Mouse (Mus musculus) heart, postnatal 4 days (tissue): ENCODE results near the gene Krt25. TPM values are rescaled to one million over a fixed set of nuclear protein-coding genes. Genes with fewer than 3 reads are reported as not detected.

ENCODE experiments used
- DNase-seq: peaks from one replicate; pipeline ENCODE4 v3.0.0; 2021
- total RNA-seq, 2 experiments: library from RNA; stranded (reverse); gene quantifications; 2 replicates each; pipeline ENCODE4 v1.2.3; 2021

Gene Krt25
- total RNA-seq, result under 1 TPM; 0.14 to 0.31 TPM

DNA sequence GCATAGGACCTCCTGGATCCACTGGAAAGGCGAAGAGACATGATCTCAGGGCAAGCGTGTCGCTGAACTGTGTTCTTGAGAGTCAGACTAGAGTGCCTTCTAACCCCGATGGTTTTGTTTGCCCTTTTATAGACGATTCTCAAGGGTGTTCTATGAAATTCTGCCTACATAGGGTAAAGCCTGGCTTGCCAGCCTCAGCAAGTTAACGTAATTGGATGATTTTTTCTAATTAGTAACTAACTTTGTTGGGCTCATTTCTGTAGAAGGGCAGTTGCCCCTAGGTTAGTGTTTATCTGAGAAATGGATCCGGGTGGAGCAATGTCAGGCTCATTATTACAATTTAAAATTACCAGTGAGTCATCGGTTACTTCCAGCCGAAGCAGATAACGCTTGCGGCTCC lies at the start of gene Krt25:
Gene Krt25, minus strand, starts transcription at position 101 of the 400 bp plus-strand sequence.
- no peak for DNase-seq

DNA sequence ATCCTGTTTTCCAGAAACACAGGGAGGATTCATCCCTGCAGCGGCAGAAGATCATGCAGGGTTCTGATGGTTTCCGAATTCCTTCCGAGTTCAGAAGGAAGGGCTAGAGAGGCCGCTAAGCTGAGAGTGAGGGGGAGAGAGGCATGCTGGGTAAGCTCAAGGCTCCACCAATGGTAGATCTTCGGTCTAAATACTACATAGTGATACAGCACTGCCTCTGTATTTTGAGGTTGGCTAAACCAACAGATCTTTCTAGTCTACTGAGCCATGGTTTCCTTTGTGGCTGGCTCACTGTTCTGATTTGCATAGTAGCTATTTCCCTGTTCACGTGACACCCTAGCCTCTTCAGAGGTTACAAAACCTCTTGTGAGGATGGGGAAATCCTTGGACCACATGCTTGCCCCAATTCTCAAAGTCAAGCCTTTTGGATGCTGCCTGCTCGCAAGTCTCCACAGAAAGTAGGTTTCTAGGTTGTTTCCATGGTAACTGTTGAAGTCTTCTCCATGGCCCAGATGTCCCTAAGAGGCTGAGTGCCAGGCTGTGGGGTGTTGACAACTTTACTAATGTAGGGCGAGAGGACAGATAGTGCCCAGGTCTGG lies 47.2 kb upstream of the Krt25 start:
- DNase-seq, result no peak

DNA sequence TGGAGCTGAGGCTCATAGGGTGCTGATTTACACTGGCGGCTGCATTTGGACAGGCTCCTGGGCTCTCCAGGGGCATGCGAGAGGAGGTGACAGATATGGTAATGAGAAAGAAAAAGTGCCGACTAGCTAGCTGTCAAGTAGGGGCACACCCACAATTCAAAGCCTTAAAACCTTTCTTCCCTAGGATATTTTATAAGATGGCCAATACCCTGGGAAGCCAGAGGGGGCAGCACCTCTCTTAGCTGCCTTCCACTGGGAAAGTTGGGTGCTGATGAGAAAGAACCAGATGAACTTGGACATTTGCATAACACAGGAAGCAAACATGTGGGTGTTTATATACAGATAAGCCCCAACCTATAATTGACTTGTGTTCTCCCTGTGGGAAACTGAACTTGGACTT lies 46.5 kb upstream of the Krt25 start:
- DNase-seq, result peak; percentile 23

DNA sequence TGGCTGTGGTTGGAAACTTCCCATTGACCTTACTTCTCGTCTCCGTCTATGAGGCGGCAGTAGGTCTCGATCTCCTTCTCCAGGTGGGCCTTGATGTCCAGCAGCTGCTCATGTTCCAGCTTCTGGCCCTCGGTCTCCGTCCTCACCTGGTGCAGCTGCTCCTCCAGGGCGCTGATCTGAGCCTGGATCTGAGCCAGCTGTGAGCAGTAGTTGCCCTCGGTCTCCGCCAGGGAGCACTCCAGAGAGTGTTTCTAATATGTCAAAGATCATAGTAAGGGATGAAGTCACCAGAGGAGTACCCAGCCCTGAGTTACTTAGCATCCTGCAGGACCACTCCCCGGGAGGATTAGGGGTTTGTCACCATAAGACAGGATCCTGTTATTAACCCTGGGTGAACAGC lies 44.0 kb upstream of the Krt25 start:
- DNase-seq, result peak; percentile 49

DNA sequence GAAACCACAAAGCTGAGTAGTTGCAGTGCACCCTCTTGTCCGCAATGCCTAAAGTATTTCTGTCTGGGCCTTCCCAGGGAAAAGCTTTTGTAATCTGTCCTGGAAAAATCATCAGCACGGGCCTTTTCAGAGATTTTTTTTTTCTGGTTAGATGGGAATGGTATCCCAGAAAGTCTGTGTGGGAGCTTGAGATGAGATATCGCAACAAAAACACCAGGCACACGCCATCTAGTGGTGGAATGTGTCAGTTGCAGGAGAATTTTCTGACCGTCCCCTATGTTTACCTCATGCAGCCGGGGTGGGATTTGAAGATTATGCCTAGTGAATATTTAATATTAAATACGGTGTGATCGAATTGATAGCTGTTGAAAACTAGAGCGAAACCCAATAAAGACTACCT lies 41.7 kb upstream of the Krt25 start:
- DNase-seq, result peak; percentile 40

DNA sequence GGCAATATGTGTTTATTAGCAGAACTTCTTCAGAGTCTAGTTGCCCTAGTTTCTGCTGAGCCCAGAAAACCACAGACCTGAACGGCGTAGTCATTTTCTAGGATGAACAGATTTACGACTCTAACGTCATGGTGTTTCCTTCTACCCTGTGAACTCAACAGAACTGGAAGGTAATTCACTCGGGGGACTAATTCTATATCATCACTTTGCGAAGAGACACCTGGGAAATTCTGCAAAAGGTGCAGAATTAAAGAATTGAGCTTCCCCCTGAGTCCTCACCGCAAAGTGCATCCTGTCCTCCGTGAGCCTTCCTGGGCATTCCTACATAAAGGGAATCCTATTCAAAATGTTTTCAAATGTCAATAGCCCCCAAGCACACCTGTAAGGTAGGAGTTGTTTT lies 38.7 kb upstream of the Krt25 start:
- no peak for DNase-seq

DNA sequence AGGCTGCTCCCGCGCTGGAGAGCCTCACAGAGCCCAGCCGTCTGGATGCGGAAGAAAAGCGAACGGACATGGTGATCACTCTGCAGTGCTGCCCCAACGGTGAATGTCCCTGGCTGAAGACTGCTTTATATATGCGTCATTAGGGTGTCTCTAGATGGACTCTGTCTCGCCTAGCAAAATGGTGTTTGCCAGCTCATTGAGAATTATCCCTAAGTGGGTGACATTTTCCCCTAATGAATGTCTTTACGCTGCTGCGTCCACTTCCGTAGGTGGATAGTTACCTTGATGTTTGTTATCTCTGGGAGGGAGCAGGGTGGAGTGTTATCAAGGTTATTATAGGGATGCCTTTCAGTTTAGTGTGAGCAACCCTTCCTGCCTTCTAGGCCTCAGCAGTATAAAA lies 28.3 kb upstream of the Krt25 start, which contains the start of gene Krt27:
Gene Krt27, minus strand, starts transcription at position 101 of the 400 bp plus-strand sequence.
- DNase-seq, result no peak

DNA sequence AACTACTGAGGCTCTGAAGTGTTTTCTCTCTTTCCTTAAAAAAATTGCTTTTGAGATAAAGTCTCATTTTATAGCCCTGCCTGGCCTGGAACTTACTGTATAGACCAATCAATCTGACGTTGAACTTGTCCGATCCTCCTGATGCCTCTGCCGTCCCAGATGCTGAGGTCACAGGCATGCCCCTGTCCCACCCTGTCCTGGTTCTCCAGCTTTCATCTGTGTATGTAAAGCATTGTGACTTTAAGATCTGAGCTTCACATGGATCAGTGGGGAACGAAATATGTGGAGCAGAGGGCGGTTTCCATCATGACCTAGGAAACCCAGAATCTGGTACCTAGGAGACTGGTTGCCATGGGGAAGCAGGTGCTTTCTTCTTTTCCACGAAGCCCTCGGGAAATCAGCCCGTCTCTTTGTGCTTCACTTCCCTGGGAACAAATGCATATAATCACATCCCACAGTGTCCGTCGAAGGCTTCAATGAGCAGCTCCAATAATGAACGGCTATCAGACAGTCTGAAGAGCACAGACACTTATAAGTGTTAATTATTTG lies 16.6 kb upstream of the Krt25 start:
- DNase-seq, result no peak

DNA sequence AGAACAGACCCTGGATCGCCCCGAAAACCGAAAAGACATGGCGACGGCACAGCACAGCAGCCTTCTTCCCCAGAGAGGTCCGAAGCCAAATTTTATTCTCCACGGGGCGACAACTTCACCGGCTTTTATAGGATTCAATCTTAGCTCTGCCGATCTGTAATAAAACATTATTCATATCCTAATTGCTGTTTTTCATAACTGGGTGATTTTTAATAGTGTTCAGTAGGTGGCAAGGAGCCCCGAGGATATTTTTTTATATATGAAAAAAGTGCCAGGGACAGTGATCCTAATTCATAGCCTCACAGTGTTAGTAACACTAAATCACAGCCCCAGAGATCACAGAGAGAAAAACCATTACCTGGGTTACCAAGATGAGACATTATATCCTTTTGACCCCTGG lies 15.1 kb upstream of the Krt25 start, which contains the start of gene Krt26:
Gene Krt26, minus strand, starts transcription at position 101 of the 400 bp plus-strand sequence.
- no peak for DNase-seq

DNA sequence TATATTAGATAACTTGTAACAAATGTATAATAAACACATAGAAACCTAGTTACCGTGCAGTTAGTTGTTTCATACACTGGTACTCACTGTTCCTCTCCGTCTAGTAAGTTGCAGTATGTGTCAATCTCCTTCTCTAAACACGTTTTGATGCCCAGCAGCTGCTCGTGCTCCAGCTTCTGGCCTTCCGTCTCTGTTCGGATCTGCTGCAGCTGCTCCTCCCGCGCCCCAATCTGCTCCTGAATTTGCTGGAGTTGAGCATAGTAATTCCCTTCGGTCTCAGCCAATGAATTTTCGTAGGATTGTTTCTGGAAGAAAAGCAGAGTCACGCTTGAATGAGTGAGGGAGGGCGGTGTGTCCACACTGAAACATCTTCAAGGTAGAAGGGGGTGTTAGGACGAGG lies 10.7 kb upstream of the Krt25 start:
- DNase-seq, result no peak

DNA sequence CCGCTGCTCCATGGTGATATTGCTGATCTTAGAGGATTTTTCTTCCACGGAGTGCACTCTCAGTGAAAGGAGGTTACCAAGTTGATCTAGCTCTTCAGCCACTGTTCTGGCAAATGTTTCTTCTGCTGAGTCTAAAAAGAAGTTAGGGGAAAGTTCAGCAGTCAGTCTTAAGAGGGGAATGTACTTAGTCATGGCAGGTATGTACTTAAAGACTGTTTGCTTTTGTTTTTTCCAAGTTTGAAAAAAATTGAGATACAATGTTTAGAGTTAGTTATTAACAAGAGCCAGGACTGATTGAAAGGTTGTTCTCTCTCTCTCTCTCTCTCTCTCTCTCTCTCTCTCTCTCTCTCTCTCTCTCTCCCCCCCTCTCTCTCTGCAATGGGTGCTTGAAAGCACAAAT lies 6.9 kb upstream of the Krt25 start:
- DNase-seq, result no peak

DNA sequence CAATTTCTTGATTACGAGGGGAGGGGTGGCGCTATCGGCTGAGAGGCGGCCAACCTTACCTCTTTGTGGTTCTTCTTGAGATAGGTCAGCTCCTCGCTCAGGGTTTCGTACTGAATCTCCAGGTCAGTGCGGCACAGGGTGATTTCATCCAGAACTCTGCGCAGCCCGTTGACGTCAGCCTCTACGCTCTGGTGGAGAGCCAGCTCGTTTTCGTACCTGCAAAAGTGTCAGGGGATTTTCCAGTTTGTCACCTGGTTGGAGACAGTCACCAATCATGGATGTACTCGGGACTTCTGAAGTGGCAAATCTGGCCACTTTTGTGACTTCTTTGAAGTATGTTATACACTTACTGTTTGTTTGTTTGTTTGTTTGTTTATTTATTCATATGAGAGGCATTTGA lies 1.7 kb downstream of the Krt25 start:
- DNase-seq, result no peak

DNA sequence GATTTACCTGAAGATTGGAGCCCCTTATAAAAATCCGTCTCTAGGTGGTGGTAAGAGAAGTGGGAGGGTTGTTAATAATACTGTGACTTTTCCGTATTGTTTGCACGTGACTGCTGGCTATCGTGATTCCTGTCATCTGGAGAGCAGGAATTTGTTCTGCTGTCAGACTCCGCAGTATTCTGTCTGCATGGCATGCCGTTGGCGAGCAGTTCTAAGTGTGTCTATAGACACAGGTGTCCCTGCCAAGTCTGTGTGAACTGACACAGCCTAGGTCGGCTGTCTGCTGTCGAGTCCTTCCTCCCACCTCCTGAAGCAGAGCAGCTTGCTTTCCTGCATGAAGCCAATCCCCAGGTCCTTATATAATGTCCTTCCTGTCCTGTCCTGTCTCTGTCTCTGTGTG lies 3.6 kb downstream of the Krt25 start:
- DNase-seq, result peak; percentile 13

DNA sequence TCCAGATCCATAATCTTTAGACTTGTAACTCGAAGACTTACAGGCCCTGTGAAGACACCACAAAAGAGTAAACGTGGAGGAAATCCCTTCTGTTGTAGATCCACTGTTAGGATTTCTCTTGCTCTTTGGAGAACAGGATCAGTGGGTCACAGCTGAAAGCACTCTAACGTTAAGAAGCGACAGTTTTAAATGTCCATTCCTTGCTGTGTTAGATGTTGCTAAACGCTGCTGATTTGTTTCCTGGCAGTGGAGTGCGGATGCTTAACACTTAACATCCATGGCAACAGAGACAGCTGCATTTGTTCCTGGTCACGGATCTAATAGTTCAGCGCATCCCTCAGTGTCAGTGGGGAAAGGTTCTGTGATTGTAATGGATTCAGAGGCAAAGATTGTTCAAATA lies 6.2 kb downstream of the Krt25 start:
- DNase-seq, result no peak

DNA sequence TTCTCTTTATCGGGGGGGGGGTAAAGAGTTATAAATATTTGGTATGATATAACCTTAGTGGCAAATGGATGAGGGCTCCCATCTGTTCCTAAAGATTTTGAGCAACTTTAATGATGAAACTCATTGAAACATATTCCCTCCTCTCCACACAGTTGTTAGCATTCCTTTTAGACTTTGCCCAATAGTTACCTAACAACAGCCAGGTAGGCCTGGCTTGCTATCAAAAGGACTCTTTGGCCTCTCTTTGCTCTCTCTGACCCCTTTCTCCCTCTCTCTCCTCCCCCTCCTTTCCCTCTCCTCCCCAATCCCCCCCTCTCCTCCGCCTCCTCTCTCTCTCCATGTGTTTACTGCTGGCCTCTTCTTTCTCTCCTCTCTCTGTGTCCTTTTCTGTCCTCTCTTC lies 8.2 kb downstream of the Krt25 start:
- no peak for DNase-seq

DNA sequence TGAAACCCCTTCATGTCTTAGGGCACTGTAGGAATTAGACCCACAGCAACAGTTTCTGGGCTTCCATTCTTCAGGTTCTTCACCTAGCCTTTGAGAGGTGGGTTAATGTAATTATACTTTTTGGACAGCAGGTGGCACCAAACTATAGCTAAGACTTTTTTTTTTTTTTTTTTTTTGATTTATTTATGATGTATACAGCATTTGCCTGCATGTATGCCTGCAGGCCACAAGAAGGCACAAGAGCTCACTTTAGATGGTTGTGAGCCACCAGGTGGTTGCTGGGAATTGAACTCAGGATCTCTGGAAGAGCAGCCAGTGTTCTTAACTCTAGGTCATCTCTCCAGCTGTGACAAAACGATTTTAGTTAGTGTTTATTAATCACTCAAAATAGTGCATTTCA lies 11.9 kb downstream of the Krt25 start:
- DNase-seq, result peak; percentile 6

DNA sequence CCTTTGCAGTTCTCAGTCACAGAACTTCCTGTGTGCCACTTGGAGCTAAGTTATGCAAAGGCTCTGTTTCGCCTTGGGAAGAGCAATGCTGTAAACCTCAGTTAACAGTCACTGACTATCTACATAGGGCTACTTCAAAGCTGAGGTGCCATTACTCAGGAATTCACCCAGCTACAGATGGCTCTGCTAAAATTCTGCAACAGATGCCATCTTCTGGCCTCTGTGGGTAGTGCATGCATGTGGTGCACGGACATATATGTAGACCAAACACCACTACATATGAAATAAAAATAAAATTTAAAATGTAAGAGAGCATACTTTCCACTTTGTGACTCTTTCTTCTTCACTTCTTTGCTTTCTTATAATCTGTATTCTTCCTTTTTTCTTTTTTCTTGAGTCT lies 15.2 kb downstream of the Krt25 start:
- DNase-seq, result peak; percentile 67

DNA sequence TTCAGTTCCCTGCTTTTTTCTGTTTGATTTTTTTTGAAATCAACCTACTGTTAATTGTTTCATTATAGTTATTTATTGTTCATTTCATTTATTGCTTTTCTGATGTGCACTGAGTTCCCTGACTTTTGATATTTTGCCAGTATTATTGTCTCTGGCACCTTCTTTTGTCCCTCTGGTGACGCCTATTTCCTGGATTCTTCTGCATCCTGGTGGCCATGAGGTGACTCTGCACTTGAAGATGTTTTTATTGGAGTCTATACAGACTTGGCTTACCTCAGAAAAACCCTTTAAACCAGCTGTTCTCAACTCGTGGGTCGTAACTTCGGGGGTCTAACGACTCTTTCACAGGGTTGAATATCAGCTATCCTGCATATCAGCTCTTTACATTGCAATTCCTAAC lies 27.7 kb downstream of the Krt25 start:
- DNase-seq, result no peak

DNA sequence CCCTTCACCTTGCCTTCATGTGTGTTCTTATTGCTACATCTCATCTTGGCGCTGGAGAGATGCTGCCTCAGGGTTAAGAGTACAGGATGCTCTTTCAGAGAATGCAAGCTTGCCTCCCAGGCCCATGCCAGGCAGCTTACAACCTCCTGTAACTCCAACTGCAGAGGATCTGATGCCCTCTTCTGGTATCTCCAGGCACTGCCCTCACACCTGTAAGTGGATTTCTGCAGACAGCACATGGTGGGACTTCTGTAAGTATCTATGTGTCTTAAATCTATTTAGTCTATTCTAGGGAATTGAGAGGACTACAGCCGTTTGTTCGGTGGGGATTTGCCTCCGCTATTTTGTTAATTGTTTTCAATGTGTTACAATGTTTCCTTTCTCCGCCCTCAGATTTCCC lies 29.9 kb downstream of the Krt25 start:
- DNase-seq, result peak; percentile 58

DNA sequence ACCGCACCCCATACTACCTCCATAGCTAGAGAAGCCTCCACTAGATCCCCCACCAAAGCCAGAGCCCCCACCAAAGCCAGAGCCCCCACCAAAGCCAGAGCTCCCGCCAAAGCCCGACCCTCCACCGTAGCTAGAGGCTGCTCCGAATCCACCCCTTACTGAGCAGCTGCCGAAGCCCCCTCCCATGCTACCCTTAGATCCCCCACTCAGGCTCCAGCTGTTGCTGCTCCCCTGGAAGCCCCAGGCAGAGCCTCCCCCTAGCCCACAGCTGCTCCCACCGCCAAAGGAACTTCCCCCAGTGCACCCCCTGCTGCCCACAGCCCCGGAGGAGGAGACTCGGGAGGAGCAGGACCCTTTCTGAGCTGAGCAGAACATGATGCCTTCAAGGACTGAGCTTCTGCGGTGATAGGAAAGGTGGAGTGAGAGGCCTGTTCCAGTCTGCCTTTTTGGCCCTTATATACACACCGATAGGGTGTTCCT lies 37.9 kb downstream of the Krt25 start, which contains the start of gene Krt24:
Gene Krt24, minus strand, starts transcription at position 430 of the 480 bp plus-strand sequence.
- no peak for DNase-seq

DNA sequence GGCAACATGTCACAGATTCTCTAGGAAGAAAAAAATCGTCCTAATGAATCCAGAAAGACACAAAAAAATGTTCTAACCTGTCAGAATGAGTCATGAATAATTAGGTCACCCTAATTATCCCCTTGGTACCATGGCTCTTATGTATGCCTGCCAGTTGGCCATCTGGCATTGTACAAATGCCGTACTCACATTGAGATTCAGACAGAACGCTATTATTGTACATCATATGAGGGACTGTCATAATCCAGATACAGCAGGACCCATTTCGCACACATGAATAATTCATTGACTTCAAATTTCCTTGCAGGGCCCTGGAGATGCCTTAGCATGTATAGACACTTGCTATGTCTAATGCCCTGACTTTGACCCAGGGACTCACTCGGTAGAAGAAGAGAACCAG lies 38.7 kb downstream of the Krt25 start:
- DNase-seq, result no peak

DNA sequence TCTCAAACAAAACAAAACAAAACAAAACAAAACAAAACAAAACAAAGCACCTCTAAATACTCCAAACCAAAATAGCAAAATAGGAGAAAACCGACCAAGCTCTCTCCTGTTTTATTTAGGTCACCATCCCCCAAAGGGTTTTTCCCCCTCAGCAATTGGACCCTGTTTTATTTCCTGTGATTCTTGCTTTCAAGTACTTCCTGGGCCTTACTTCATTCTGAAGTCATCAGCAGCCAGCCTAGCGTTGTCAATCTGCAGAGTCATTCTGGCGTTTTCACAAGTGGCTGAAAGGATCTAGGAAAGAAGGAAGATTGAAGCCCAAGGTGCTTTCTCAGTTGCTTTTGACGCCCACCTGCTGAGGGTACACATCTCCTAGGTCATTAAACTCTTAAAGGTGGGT lies 39.4 kb downstream of the Krt25 start:
- DNase-seq, result no peak

DNA sequence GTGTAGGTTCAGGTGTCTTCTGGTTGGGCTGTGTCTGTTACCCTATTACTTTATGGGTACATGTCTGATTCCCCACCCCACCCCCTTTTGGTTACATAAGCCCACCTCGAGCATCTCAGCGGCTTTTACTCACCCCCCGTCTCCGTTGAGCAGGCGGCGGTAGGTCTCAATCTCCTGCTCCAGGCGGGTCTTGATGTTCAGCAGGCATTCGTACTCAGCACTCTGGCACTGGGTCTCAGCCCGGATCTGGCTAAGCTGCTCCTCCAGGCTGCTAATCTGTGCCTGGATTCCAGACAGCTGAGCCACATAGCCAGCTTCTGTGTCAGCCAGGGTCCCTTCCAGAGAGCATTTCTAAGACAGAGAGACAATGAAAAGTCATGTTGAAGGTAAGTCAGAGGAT lies 41.6 kb downstream of the Krt25 start:
- DNase-seq, result no peak

DNA sequence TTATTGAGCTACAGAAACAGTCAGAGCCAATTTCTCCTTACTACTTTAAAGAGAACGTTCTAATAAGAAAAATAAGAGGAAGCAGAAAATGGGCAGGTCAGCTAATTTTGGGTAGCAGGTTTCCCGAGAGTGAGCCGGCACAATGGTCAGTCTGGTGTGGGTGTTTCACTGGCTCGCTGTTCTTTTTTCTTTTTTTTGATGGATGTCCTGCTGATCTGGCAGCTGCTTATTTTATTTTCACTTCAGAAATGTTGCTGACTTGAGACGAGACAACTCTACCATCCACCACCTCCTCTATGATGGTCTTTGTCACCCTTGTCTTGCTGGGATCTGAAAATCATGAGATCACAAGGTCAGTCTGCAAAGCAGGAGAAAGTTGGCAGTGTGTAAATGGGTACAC lies 42.8 kb downstream of the Krt25 start:
- no peak for DNase-seq

DNA sequence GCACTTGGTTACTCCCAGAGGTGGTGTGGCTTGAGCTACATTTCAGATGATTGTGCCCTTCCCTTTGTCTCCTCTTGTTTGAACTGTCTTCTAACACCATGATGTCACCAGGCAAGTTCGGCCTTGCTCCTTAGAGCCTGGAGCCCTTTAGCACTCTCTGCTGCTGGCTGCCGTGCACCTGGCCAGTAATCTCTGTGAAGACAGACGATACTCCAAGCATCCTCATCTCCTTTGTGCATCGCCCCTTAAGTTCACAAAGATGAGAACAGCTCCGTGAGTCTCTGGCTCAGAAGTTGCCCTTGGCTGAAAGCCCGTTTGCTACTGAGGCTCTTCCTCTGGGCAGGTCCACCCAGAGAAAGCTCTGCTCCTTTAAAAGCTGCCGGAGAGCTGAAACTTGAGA lies 46.0 kb downstream of the Krt25 start:
- no peak for DNase-seq
